Mouse (Mus musculus) gastrocnemius, adult 18-20 months (tissue): ENCODE results near the gene Trim11. TPM values are rescaled to one million over a fixed set of nuclear protein-coding genes. Genes with fewer than 3 reads are reported as not detected.
A peak's percentile ranks its signal among the peaks of the same experiment; 100 is the strongest.

Experiments used
- DNase-seq: peaks from one replicate; pipeline ENCODE4 v3.0.0; 2021; ENCODE audit warnings: low spot score
- total RNA-seq, 2 experiments: library from RNA; stranded (reverse); gene quantifications; 2 replicates each; pipeline ENCODE4 v1.2.3; 2021

The Trim11 gene
- total RNA-seq, 2 experiments from 2014 or later, result 5.9 to 6.5 TPM

GRCm38 (mm10) chr11:58955143-58955867 is 22.6 kb upstream of the Trim11 start:
- no peak for DNase-seq

- no peak for DNase-seq
These were observed 22.0 kb upstream of the Trim11 start for GRCm38 (mm10) chr11:58955868-58956257.

GRCm38 (mm10) chr11:58957226-58957914 is 20.5 kb upstream of the Trim11 start:
- no peak for DNase-seq

GRCm38 (mm10) chr11:58958536-58958935 is 19.4 kb upstream of the Trim11 start:
- DNase-seq, result no peak

GRCm38 (mm10) chr11:58959186-58959825 is 18.6 kb upstream of the Trim11 start:
- DNase-seq, result no peak

GRCm38 (mm10) chr11:58959921-58960465 is 17.9 kb upstream of the Trim11 start:
- DNase-seq, result peak; percentile 73

- no peak for DNase-seq
These were observed 16.3 kb upstream of the Trim11 start for GRCm38 (mm10) chr11:58961364-58962177.

- DNase-seq, result no peak
These were observed 14.3 kb upstream of the Trim11 start for GRCm38 (mm10) chr11:58963543-58963942.

GRCm38 (mm10) chr11:58964216-58964615 is 13.7 kb upstream of the Trim11 start:
- DNase-seq, result no peak

GRCm38 (mm10) chr11:58965001-58965760 is 12.7 kb upstream of the Trim11 start:
- DNase-seq, result no peak

GRCm38 (mm10) chr11:58967346-58967745 is 10.5 kb upstream of the Trim11 start:
- DNase-seq, result no peak

- no peak for DNase-seq
These were observed 9.3 kb upstream of the Trim11 start for GRCm38 (mm10) chr11:58968551-58968950.

- no peak for DNase-seq
These were observed 8.9 kb upstream of the Trim11 start for GRCm38 (mm10) chr11:58969027-58969426.

- no peak for DNase-seq
These were observed 8.2 kb upstream of the Trim11 start for GRCm38 (mm10) chr11:58969659-58970058.

GRCm38 (mm10) chr11:58970831-58971530 is 6.9 kb upstream of the Trim11 start:
- DNase-seq, result no peak

GRCm38 (mm10) chr11:58971796-58972195 is 6.1 kb upstream of the Trim11 start:
- DNase-seq, result no peak

GRCm38 (mm10) chr11:58974414-58974813 is 3.5 kb upstream of the Trim11 start:
- DNase-seq, result no peak

GRCm38 (mm10) chr11:58977150-58977549 is 743 bp upstream of the Trim11 start:
- no peak for DNase-seq

GRCm38 (mm10) chr11:58977607-58978026 is 276 bp upstream of the Trim11 start:
- DNase-seq, result no peak

GRCm38 (mm10) chr11:58978706-58979030 is 775 bp downstream of the Trim11 start:
- no peak for DNase-seq
